Mouse (Mus musculus) adrenal gland, postnatal 4 days (tissue): Measurements from ENCODE around the gene Iqcf5. TPM values are rescaled to one million over a fixed set of nuclear protein-coding genes. Genes with fewer than 3 reads are reported as not detected.
"Not testable (repeated sequence)": the region's sequence is repeated elsewhere in the genome, so short reads cannot be mapped to it uniquely, and the experiment has no call there.

ENCODE experiments used
- DNase-seq, 2 experiments: peaks; one replicate each; pipeline ENCODE4 v3.0.0; 2021 to 2022; ENCODE audit warnings: low spot score in 2 of 2, mixed read lengths in 2 of 2
- total RNA-seq, 2 experiments: library from RNA; stranded (reverse); gene quantifications; 2 replicates each; pipeline ENCODE4 v1.2.3; 2021

Iqcf5 gene
- total RNA-seq, 2 experiments from 2014 or later: not detected

DNA sequence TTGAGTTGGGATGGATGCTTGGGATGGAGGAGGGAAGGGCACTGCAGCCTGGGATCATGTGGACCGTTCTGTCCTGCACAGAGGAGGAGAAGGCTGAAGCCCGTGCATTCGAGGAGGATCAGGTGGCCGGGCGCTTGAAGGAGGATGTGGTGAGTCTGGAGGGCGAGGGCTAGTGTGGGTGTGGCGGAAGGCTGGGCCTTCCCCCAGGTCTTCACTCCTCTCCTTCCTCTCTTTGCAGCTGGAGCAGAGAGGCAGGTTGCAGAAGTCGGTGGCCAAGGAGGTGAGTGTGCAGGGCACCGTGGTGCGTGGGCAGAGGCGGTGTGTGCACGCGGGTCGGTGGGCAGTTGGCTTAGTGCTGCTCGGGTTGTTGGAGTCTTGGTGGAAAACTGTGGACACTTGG is 33.3 kb upstream of the Iqcf5 start:
- DNase-seq: no peak

DNA sequence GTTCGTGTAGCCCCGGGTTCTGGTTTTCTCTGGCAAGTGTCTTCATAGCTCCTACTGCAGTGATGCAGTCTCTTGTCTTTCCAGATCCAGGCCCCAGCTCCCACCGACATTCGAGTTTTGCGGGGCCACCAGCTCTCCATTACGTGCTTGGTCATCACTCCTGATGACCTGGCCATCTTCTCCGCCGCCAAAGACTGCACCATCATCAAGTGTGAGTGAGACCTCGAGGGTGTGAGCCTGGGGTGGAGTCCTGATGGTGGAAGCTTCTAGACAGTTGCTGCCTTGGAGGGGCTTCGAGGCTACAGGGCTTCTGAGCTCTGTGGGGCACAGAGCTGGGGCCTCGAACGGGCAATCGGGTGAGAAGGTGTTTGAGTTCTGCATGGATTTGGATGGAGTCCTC is 32.7 kb upstream of the Iqcf5 start:
- no peak for DNase-seq

DNA sequence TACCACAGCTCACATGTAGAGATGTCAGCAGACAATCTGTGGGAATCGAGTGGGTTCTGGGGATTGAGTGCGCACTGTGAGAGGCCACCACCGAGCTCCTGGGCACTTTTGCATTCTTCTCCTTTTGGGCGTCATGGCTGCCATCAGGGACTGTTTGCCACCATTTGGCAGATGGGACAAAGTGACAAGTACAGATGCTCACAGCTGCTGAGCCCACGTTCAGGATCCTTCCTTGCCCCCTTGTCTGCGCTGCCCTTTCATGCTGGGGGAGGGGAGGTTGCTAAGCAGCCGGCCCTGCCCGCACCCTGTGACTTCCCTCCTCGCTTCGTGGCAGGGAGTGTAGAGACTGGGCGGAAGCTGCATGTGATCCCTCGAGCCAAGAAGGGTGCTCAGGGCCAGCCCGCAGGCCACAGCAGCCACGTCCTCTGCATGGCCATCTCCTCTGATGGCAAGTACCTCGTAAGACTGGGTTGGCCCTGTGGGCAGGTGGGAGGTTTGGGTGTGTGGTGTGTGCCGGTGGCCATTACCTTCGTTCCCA is 31.7 kb upstream of the Iqcf5 start:
- no peak for DNase-seq

DNA sequence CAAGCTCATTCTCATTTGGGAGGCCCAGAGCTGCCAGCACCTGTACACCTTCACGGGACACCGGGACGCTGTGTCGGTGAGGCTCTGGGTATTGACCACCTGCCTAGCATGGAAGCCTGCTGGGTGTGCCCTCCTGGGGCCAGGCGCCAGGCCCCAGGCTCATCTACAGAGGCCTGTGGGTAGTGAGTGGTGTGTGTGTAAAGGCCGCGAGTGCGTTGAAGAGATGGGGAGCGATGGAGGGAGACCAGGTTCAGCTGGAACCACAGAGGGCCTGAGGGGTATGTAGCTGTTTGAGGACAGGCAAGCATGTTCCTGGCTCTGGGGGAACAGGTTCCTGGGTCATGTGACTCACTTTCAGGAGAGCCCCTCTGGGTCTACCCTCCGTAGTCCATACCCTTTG is 31.2 kb upstream of the Iqcf5 start:
- no peak for DNase-seq

DNA sequence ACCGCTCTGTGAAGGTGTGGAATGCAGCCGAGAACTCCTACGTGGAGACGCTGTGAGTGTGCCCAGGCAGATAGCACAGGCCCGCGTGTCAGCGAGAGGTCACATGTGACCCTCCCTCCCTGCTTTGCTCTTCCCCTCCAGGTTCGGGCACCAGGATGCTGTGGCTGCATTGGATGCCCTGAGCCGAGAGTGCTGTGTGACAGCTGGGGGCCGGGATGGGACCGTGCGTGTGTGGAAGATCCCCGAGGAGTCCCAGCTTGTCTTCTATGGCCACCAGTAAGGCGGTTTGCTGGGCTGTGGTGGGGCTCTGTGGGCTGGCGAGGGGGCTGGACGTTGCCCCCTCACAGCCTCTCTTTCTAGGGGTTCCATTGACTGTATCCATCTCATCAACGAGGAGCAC is 30.8 kb upstream of the Iqcf5 start:
- DNase-seq: no peak

DNA sequence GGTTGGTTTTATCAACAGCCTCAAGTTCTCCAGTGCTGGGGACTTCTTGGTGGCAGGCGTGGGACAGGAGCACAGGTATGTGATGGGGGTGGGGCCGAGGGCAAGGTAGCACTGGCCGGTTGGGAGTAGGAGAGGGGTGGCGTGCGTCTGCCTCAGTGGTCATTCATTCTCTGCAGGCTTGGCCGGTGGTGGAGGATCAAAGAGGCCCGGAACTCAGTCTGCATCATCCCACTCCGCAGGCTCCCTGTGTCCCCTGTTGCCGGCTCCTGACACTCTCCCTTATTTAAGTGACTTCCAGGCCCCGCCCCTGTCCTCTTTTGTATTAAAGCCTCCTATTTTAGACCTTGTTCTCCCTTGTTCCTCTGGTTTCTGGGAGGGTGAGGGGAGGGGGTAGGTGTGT is 29.3 kb upstream of the Iqcf5 start:
- no peak for DNase-seq

DNA sequence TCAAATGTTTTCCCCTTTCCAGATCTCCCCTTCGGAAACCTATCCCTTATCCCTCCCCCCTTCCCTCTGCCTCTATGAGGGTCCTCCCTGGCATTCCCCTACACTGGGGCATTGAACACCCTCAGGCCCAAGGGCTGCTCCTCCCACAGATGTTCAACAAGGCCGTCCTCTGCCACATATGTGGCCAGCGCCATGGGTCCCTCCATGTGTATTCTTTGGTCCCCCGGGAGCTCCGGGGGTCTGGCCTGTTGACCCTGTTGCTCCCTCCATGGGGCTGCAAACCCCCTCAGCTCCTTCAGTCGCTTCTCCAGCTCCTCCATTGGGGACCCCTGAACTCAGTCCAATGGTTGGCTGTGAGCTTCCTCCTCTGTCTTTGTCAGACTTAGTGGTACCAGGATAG is 26.8 kb upstream of the Iqcf5 start:
- DNase-seq: not testable (repeated sequence)

DNA sequence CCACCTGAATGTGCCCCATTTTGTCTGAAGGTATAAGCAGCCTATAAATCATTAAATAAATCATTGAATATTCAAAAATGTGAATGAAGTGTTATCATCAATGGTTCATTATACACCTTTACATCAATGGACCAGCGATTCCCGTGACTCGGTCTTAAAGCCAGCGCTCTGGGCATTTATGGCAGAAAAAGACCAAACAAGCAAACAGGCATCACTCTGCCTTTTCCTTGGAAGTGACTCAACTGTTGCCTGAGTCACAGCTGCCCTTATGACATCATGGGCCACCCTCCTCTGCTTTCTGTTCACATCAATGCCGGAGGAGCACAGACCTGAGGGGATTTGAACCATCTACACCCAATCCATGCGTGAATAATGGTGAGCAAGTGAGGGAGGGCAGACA is 14.7 kb upstream of the Iqcf5 start, which contains the start of gene Iqcf1:
Gene Iqcf1, plus strand, starts transcription at position 301 of the 400 bp plus-strand sequence.
- DNase-seq: no peak

DNA sequence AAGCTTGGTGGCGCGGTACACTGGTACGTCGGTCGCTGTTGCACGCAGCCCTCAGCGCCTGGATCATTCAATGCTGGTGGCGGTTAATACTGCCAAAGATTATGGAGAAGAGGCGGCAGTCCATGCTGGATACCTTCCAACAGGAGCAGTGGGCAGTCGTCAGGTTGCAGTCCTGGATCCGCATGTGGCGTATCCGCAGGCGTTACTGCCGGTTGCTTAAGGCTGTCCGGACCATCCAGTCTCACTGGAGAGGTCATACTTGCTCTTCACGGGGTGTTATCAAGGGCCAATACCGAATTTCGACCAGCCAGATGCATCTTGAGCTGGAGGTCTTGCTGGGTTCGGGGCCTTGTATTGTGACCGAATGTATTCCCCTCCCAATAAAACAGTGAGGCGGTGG is 12.5 kb upstream of the Iqcf5 start:
- no peak for DNase-seq

DNA sequence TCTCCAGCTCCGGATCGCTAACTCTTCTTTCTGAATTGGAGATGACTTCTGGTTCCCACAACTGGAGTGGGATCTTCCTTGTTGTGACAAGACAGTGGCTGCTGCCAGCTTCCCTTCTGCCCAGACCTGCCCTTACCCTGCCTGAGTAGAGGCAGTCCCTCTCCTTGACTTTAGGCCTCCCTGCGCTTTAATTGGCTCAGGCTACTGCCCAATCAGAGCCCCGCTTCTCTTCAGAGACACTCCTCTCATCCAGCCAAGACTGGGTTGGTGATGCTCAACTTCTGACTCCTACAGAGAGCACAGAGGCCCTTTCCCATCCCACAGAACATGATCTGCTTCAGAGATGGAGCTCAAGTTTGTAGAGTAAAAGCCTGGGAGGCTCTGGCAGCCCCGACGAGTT is 10.1 kb upstream of the Iqcf5 start:
- DNase-seq: no peak

DNA sequence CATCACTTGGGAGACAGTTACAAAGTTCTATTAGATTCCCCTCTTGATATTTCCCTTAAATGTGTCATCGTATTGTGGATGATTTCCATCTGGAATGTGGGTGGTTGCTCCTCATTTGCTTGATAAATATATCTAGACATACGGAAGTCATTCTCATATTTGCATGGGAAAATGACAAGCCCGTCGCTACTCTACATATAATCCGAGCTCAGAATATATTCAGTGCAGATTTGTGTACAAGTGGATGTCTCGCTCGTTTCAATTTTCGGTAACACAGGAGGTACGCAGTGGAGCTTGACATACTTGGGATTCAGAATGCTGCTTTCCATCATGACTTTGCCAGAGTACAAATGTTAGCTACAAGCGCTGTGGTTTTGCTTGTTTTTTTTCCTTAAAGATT is 5.0 kb upstream of the Iqcf5 start:
- no peak for DNase-seq

DNA sequence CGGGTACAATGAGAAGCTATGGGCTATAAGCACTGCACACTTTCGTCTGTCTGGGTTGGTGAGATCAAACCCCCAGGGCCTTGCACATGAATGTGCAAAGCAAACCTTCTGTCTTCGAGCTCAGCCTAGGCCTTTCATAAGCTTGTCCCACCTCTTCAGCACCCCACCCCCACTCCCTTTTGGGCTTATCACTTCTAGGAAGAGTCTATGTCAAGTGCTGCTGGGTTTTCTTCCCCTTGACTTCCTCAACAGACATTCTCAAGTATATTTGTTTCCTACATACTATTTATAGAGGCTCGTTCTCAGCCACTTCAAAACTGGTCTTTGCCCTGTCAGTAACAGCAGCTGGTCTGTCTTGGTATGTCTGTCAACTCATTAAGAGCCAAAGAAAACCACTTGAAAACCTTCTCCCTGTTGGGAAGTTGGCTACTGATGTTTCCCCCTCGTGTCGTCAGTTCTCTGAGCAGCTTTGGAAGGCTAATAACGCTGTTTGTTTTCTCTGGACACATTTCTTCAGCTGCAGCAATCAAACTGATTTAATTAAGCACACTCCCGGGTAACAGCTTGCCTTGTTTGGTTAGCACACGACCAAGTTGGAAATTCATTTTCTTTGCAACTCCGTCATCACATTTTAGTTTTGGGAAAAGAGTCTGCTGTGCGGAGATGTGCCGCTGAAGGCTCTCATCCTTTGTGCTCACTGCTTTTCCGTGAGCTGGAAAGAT is 1.5 kb upstream of the Iqcf5 start:
- no peak for DNase-seq

DNA sequence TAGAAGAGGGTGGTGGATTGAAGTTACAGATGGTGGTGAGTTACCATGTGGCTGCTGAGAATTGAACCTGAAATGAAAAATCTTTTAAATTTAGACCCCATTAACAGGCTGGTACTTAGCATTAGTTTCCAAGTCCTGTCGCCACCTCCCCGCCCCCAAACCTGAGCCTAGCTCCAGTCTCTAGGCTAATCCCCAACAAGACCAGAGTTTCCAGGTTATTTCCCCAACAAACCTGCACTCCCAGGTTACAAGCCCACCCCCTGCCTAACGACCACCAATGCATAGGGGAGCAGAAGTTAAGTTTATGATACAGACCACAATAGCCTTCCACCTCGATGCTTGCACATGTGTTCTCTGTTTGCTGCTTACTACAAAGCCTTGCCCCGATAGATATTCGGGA is 807 bp upstream of the Iqcf5 start:
- DNase-seq: no peak

DNA sequence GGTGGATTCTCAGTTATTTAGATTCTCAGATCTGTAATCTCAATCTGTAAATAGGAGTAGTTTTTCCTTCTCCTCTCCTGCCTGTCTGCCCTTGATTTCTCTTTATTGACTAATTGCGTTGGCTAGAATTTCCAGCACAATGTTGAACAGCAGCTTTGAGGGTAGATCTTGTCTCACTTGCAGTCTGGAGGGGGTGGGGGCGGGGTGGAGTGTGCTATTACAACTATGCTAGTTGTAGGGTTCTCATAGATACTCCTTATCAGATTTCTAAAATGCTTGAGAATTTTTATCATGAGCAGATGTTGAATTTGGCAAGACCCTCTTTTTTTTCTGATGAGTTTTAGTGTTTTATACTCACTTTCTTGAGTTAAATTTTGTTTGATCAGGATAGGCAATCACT is 5.1 kb downstream of the Iqcf5 start:
- DNase-seq: no peak

DNA sequence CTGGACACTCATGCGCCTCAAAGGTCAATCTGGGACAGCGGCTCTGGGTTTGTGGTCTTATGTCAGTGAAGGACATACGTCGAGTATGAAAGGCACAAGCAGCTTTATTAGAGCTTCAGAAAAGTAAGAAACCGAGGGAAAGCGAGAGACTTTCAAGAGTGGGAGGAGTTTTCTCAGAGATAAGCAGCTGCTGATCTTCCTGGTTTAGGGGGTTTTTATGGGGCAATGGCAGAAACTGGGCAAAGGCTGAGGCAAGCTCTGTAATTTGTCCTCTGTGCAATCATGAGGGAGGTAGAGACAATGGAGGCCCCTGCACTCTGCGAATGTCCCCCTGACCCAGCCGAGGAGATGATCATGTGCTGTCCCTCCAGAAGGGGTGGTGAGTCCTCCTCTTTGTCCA is 5.5 kb downstream of the Iqcf5 start:
- no peak for DNase-seq

DNA sequence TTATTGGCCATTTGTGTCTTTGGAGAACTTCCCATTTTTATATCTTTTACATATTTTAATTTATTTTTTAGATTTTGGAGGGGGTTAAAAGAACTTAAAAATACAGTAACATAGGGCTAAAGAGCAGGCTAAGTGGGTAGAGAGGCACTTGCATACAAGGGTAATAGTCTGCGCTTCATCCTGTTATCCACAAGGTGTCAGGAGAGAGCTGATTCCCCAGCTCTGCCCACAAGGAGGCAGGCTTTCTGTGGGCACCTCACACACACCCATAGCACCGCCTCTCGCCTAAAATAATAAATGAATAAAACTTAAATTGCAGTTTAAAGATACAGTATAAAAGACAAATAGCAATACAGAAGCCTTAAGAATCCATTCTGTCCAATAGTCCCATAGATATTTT is 17.5 kb downstream of the Iqcf5 start:
- DNase-seq: no peak

DNA sequence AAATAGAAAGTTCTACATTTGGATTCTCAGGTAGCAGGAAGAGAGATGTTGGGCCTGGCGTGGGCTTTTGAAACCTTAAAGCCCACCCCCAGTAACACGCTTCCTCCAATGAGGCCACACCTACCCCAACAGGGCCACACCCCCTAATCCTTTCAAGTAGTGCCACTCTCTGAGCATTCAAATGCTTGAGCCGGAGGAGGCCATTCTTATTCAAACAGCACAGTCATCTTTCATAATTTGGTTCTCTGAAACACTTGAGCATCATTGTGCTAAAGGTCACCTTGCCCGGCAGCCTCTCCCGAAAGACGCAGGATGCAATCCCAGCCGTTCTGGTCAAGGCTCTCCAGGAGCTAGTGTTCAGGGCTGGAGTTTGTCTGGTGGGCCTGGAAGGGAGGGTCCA is 19.9 kb downstream of the Iqcf5 start:
- DNase-seq: no peak

DNA sequence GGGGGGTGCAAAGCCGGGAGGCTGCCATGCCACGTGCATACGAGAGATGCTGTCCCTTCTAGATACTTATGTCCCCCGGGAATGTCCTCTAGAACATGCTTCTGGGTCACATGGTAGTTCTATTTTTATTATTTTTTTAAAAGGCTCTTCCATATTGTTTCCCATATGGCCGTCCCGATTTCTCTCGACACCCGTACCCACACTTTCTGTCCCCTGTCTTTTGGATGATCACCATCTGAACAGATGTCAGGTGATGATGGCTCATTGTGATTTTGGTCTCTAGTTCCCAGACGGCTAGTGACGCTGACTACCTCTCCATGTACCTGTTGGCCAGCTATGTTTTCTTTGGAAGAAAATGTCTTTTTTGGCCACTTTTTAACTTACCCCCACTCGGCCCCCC is 20.6 kb downstream of the Iqcf5 start:
- no peak for DNase-seq

DNA sequence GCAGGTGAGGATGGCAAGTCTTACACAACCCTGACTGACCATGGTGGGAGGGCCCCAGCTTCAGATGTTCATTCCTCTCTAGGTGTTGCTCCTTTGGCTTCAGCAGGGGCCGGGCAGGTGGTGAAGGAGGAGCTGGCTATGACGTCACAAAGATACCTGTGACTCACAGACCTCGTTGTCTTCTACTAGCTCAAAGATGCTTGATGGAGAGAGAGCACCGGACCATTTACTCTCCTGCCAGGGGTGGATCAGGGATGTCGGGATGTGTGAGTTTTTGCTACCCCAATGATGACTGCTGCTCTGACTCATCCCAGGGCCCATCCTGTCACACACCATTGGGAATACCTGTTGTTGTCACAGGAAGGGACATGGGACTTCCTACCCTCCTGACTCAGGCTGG is 47.2 kb downstream of the Iqcf5 start, which contains the start of gene Iqcf3:
Gene Iqcf3, minus strand, starts transcription at position 101 of the 400 bp plus-strand sequence.
- no peak for DNase-seq

DNA sequence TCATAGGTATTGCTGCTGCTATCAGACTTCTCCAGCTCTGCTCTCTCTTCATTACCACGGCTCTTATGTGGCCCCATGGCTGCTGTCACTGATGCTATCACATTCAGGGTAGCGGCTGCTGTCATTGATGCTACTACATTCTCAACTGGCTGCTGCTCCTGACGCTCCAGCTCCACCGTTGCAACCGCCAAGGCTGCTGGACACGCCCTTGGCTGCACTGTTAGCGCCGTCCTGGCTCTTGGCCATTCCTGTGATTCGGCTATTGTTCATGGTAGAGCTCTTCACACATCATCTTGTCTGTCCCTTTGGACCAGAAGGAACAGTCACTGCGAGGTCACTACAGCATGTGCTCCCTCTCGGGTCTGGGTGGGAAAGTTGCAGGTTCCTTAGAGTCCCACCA is 47.9 kb downstream of the Iqcf5 start:
- no peak for DNase-seq

DNA sequence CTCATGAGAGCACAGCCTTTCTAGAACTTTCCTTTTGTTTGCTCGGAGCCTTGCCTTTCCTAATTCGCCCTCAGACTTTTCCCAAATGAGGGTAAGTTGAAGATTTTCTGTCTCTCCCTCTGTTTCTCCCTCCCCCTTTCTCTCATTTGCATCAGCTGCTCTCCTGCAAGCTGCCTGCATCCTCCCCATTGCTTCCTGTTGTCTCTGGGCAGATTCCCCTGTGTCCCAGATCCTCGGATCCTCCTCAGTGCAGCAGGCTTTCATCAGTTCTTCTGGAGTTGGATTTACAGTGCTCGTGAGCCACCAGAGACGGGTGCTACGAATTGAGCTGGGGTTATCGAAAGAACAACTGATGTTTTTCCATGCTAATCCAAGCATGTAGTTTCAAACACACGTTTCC is 49.7 kb downstream of the Iqcf5 start:
- no peak for DNase-seq
